ENCODE assay signal across 10 mouse cellular contexts in the genomic region with DNA sequence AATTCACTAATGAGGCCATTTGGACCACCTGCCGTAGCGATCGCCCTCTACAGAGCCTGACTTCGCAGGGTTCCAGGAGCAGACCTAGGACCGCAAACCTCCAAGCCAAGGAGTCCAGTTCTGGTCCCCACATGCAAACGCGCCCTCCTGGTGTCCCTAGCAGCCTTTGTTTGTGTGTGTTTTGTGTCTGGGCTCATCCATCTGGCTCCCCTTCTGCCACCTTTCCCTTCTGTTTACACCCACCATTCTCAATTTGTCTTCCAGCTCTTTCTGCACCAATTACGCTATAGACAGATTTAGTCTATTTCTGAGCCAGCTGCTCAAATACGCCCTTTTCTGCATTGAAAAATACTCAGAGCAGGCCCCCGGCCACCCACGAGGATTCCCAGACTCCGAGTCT. TPM values are rescaled to one million over a fixed set of nuclear protein-coding genes. Genes with fewer than 3 reads are reported as not detected.
A peak's percentile ranks its signal among the peaks of the same experiment; 100 is the strongest.
DNase-seq lines count a peak whose midpoint lies in the region; ATAC-seq and TF ChIP-seq lines count a peak whose summit lies in the region.
"Had no signal": no experiment of that assay in that cellular context is flagged by ENCODE, and none has a peak within 500 bp of the region (broad histone marks: within the 10 kb centered on the region; RNA-seq: fewer than 3 reads in every experiment).

No protein-coding gene starts in this region.

- no peak overlapping the region for H3K4me2 ChIP-seq in forebrain, embryonic 13.5 days
- no peak overlapping the region for H3K4me2 ChIP-seq in neural tube, embryonic 12.5 days (replicated peaks)
- no peak overlapping the region for H3K4me2 ChIP-seq in kidney, embryonic 15.5 days
- H3K4me2 ChIP-seq: heart, embryonic 11.5 days had no signal

- no peak overlapping the region for H3K9ac ChIP-seq in forebrain, embryonic 13.5 days
- no peak overlapping the region for H3K9ac ChIP-seq in neural tube, embryonic 12.5 days
- H3K9ac ChIP-seq in kidney, embryonic 15.5 days: no peak overlapping the region

- DNase-seq in cerebellum, adult 11-12 months: peak; percentile 86
- peak; percentile 77 to 80 for DNase-seq in layer of hippocampus, adult 2 months (ENCODE audit: low spot score in 2 of 2)
- no peak for DNase-seq in adrenal gland, postnatal 14 days
- no peak for DNase-seq in MN1 (ENCODE audit: low spot score)

- no peaks in the 10 kb centered on the region; the same call in 1 of the 2 replicates for H3K9me3 ChIP-seq in forebrain, embryonic 13.5 days (replicated peaks)
- no peaks in the 10 kb centered on the region for H3K9me3 ChIP-seq in neural tube, embryonic 12.5 days
- no peaks in the 10 kb centered on the region for H3K9me3 ChIP-seq in kidney, embryonic 15.5 days (replicated peaks)
- H3K9me3 ChIP-seq: limb, embryonic 10.5 days had no signal

- H3K36me3 ChIP-seq in forebrain, embryonic 13.5 days (ENCODE audit: poor library complexity, severe bottlenecking): no peaks in the 10 kb centered on the region
- H3K36me3 ChIP-seq in neural tube, embryonic 12.5 days: no peaks in the 10 kb centered on the region
- no peaks in the 10 kb centered on the region for H3K36me3 ChIP-seq in kidney, embryonic 15.5 days
- H3K36me3 ChIP-seq: limb, embryonic 10.5 days had no signal

- peaks cover 16% of the 10 kb centered on the region for H3K4me1 ChIP-seq in forebrain, embryonic 13.5 days
- peaks cover 6% of the 10 kb centered on the region; the same call in 1 of the 2 replicates for H3K4me1 ChIP-seq in neural tube, embryonic 12.5 days
- H3K4me1 ChIP-seq in kidney, embryonic 15.5 days: no peaks in the 10 kb centered on the region

- H3K27me3 ChIP-seq in forebrain, embryonic 13.5 days: no peaks in the 10 kb centered on the region
- H3K27me3 ChIP-seq in neural tube, embryonic 12.5 days (replicated peaks): no peaks in the 10 kb centered on the region
- no peaks in the 10 kb centered on the region for H3K27me3 ChIP-seq in kidney, embryonic 15.5 days

- no peak overlapping the region for H3K4me3 ChIP-seq in forebrain, embryonic 13.5 days
- H3K4me3 ChIP-seq in layer of hippocampus, adult 2 months: no peak overlapping the region
- H3K4me3 ChIP-seq in neural tube, embryonic 12.5 days: no peak overlapping the region
- H3K4me3 ChIP-seq in kidney, embryonic 15.5 days (replicated peaks): no peak overlapping the region
- H3K4me3 ChIP-seq: limb, embryonic 10.5 days had no signal

- peak; percentile 80 for ATAC-seq in forebrain, embryonic 13.5 days
- ATAC-seq in neural tube, embryonic 12.5 days (ENCODE audit: low FRiP score, low read depth): peak; percentile 83
- no peak for ATAC-seq in erythroid progenitor cell, adult 5-6 weeks (replicated peaks; ENCODE audit: low FRiP score, poor library complexity, severe bottlenecking)
- ATAC-seq in kidney, embryonic 15.5 days (replicated peaks; ENCODE audit: low FRiP score): no peak

- TF ChIP-seq CTCF in layer of hippocampus, adult 2 months (conservative IDR thresholded peaks at IDR 0.05): no peak

- 55% methylated on average over 12 of the region's 12 CpGs for WGBS in forebrain, embryonic 13.5 days
- WGBS in neural tube, embryonic 12.5 days: 55% methylated on average over 12 of the region's 12 CpGs
- WGBS in kidney, embryonic 15.5 days: 86% methylated on average over 12 of the region's 12 CpGs

- peak overlapping the region; percentile 69 for H3K27ac ChIP-seq in forebrain, embryonic 13.5 days
- H3K27ac ChIP-seq in layer of hippocampus, adult 2 months: no peak overlapping the region
- H3K27ac ChIP-seq in neural tube, embryonic 12.5 days: no peak overlapping the region
- no peak overlapping the region for H3K27ac ChIP-seq in kidney, embryonic 15.5 days
- H3K27ac ChIP-seq: limb, embryonic 10.5 days had no signal

RNA-seq across cellular contexts. Expression of a gene that starts 54.1 kb away (rescaled TPM):
- 24.4 and 27.2 TPM in 2 replicates for polyA plus RNA-seq in forebrain, embryonic 13.5 days (2015; fragmentation: Nextera tagmentation; extraction: Ambion mirVana)
- 10 to 100 TPM; 24.4 to 25.9 TPM for total RNA-seq in layer of hippocampus, adult 2 months (2021)
- polyA plus RNA-seq in neural tube, embryonic 12.5 days (2016; fragmentation: Nextera tagmentation; extraction: Ambion mirVana): 20.6 and 21.8 TPM in 2 replicates
- 72.5 and 73.9 TPM in 2 replicates for total RNA-seq in erythroid progenitor cell, adult 5-6 weeks (2015; ENCODE audit: low replicate concordance)
- 50.8 and 66.6 TPM in 2 replicates for total RNA-seq in erythroid progenitor cell, adult 5-6 weeks (2017; ENCODE audit: low replicate concordance)
- 70.5 and 83.6 TPM in 2 replicates for total RNA-seq in adrenal gland, postnatal 14 days (2021)
- polyA plus RNA-seq in kidney, embryonic 15.5 days (2015; fragmentation: Nextera tagmentation; extraction: Ambion mirVana): 21.0 and 21.7 TPM in 2 replicates

Comparison
In these comparisons a context has a peak if more than half of its experiments do, and no peak if none do; other contexts are left out.
1. DNase-seq: peak in cerebellum, adult 11-12 months (single experiment) and layer of hippocampus, adult 2 months (2 of 2); none in adrenal gland, postnatal 14 days (single experiment) and MN1 (single experiment).
2. ATAC-seq: peak in forebrain, embryonic 13.5 days (single experiment) and neural tube, embryonic 12.5 days (single experiment); none in erythroid progenitor cell, adult 5-6 weeks (single experiment) and kidney, embryonic 15.5 days (single experiment).